Mouse (Mus musculus): ENCODE data around the gene Acot2. TPM values are rescaled to one million over a fixed set of nuclear protein-coding genes. Genes with fewer than 3 reads are reported as not detected.
"Not testable (repeated sequence)": the region's sequence is repeated elsewhere in the genome, so short reads cannot be mapped to it uniquely, and the experiment has no call there.

The Acot2 gene
- polyA plus RNA-seq, 1 experiment from 2014 or later = 64.8 TPM

GRCm38 (mm10) chr12:84008251-84008650 is 20.6 kb downstream of the Acot2 start:
- no peak for ATAC-seq (replicated peaks; ENCODE audit: low FRiP score, low read depth)
- H3K4me3 ChIP-seq (replicated peaks; ENCODE audit: low read depth, low read length) = no peak overlapping the region
- H3K4me2 ChIP-seq (ENCODE audit: low read length) = no peak overlapping the region
- H3K9me3 ChIP-seq (replicated peaks; ENCODE audit: low read length) = no peaks in the 10 kb centered on the region
- DNase-seq (ENCODE audit: low spot score) = no peak
- no peaks in the 10 kb centered on the region for H3K36me3 ChIP-seq (ENCODE audit: insufficient read depth, low read length)
- WGBS = 88% methylated on average over 10 of the region's 12 CpGs
- H3K27me3 ChIP-seq (ENCODE audit: insufficient read depth, low read length) = no peaks in the 10 kb centered on the region
- no peak for TF ChIP-seq CTCF (IDR thresholded peaks at IDR 0.05; ENCODE audit: low read depth)
- peaks cover 16% of the 10 kb centered on the region for H3K4me1 ChIP-seq (replicated peaks; ENCODE audit: insufficient read depth, low read length)
- no peak overlapping the region for H3K27ac ChIP-seq
- no peak overlapping the region for H3K9ac ChIP-seq (ENCODE audit: low read depth, low read length)

- peak overlapping the region; percentile 73 for H3K27ac ChIP-seq
- H3K36me3 ChIP-seq (ENCODE audit: insufficient read depth, low read length) = no peaks in the 10 kb centered on the region
- peak overlapping the region; percentile 37 for H3K4me3 ChIP-seq (replicated peaks; ENCODE audit: low read depth, low read length)
- DNase-seq (ENCODE audit: low spot score) = no peak
- WGBS = 65% methylated on average over 8 of the region's 8 CpGs
- peaks cover 16% of the 10 kb centered on the region for H3K4me1 ChIP-seq (replicated peaks; ENCODE audit: insufficient read depth, low read length)
- no peak for TF ChIP-seq CTCF (IDR thresholded peaks at IDR 0.05; ENCODE audit: low read depth)
- no peak for ATAC-seq (replicated peaks; ENCODE audit: low FRiP score, low read depth)
- H3K27me3 ChIP-seq (ENCODE audit: insufficient read depth, low read length) = no peaks in the 10 kb centered on the region
- H3K4me2 ChIP-seq (ENCODE audit: low read length) = peak overlapping the region; percentile 56
- H3K9me3 ChIP-seq (replicated peaks; ENCODE audit: low read length) = no peaks in the 10 kb centered on the region
- H3K9ac ChIP-seq (ENCODE audit: low read depth, low read length) = peak overlapping the region; percentile 58
Measured at GRCm38 (mm10) chr12:84008729-84009128, 21.1 kb downstream of the Acot2 start.

GRCm38 (mm10) chr12:84009171-84009965 is 21.7 kb downstream of the Acot2 start, which contains the start of gene Acot1:
Gene Acot1 (plus strand): TSS chr12:84009490.
- Histone ChIP-seq H3K4me3 (replicated peaks; ENCODE audit: low read depth, low read length) (peak within 1 kb of the TSS; percentile 37), H3K27ac (peak within 1 kb of the TSS; percentile 73), H3K4me2 (ENCODE audit: low read length) (peak within 1 kb of the TSS; percentile 56), H3K4me1 (replicated peaks; ENCODE audit: insufficient read depth, low read length) (peaks cover 16% of the 10 kb centered on the region), H3K9ac (ENCODE audit: low read depth, low read length) (peak within 1 kb of the TSS; percentile 58)
- DNase-seq (ENCODE audit: low spot score) = peak; percentile 95
- H3K27me3 ChIP-seq (ENCODE audit: insufficient read depth, low read length); H3K9me3 ChIP-seq (replicated peaks; ENCODE audit: low read length); H3K36me3 ChIP-seq (ENCODE audit: insufficient read depth, low read length): not testable (repeated sequence)
- WGBS = 2% methylated on average over 51 of the region's 70 CpGs
- peak; percentile 96 for ATAC-seq (replicated peaks; ENCODE audit: low FRiP score, low read depth)

DNA sequence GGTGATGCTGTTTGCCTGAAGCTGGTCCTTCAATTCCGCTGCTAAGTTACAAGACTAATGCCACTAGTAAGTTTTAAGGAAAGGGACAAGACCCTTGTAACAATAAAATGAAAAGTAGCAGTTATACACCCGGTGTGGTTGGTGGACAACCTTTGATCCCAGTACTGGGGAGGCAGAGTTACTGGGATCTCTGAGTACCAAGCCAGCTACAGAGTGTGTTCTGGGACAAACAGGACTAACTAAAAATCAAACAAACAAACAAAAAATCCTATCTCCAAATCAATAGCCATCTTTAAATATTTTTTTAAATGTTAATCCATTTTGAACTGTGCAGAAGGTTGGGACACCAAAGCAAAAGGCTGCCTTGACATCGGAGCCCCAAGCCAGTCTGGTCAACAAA is 22.5 kb downstream of the Acot2 start:
- H3K9me3 ChIP-seq (replicated peaks; ENCODE audit: low read length) = no peaks in the 10 kb centered on the region
- H3K4me1 ChIP-seq (replicated peaks; ENCODE audit: insufficient read depth, low read length) = peaks cover 16% of the 10 kb centered on the region
- DNase-seq (ENCODE audit: low spot score) = no peak
- H3K27me3 ChIP-seq (ENCODE audit: insufficient read depth, low read length) = no peaks in the 10 kb centered on the region
- ATAC-seq (replicated peaks; ENCODE audit: low FRiP score, low read depth) = no peak
- H3K4me2 ChIP-seq (ENCODE audit: low read length) = peak overlapping the region; percentile 56
- peak overlapping the region; percentile 48; the same call in 1 of the 2 replicates for H3K27ac ChIP-seq
- peak overlapping the region; percentile 37 for H3K4me3 ChIP-seq (replicated peaks; ENCODE audit: low read depth, low read length)
- 0 out of 2 replicates have a peak overlapping the region, but pooled peaks have one; percentile 58 for H3K9ac ChIP-seq (ENCODE audit: low read depth, low read length)
- TF ChIP-seq CTCF (IDR thresholded peaks at IDR 0.05; ENCODE audit: low read depth) = no peak
- H3K36me3 ChIP-seq (ENCODE audit: insufficient read depth, low read length) = peaks cover 8% of the 10 kb centered on the region; the same call in 1 of the 2 replicates
- 63% methylated on average over 3 of the region's 3 CpGs for WGBS

DNA sequence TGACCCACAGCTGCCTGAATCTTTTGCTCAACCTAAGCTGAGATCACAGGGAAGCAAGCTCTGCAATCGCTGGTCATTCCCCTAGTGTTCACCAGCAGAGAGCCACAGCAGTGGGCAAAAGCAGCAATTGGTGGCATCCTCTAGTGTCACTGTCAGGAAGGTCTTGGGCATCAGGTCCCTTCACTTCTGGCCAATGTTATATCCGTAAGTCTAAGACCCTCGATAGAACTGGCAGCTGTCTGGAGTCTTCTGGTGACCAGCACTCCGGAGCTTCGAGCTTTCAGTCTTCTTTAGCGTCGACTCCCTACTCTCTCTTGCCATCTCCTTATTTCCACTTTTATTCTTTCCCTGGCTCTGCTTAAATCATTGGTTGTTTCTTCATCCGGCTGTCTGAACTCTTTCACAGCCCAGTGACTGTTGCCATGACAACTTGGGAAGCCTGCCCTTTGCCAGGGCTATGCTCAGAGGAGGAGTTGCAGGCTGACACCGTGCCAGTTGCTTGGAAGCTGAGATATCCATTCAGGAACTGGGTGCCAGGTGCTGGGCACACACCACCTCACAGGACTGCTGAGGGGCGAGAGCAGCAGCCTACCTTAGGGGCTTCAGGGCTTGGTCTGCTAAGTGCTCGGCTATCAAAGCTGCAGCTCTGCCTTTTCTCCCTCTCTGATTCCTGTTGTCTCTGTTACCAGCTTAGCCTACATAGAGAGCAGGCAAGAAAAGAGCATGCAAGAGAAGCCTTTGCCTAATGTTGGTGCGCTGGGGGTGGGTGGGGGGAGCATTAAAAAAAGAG is 23.8 kb downstream of the Acot2 start:
- Histone ChIP-seq H3K27ac (peak overlapping the region; percentile 48; the same call in 1 of the 2 replicates), H3K4me2 (ENCODE audit: low read length) (peak overlapping the region; percentile 56), H3K27me3 (ENCODE audit: insufficient read depth, low read length) (no peaks in the 10 kb centered on the region), H3K4me3 (replicated peaks; ENCODE audit: low read depth, low read length) (0 out of 2 replicates have a peak overlapping the region, but pooled peaks have one; percentile 11), H3K4me1 (replicated peaks; ENCODE audit: insufficient read depth, low read length) (peaks cover 16% of the 10 kb centered on the region), H3K36me3 (ENCODE audit: insufficient read depth, low read length) (peaks cover 8% of the 10 kb centered on the region; the same call in 1 of the 2 replicates), H3K9me3 (replicated peaks; ENCODE audit: low read length) (no peaks in the 10 kb centered on the region), H3K9ac (ENCODE audit: low read depth, low read length) (peak overlapping the region; percentile 31; the same call in 1 of the 2 replicates)
- no peak for TF ChIP-seq CTCF (IDR thresholded peaks at IDR 0.05; ENCODE audit: low read depth)
- DNase-seq (ENCODE audit: low spot score) (peak; percentile 93), ATAC-seq (replicated peaks; ENCODE audit: low FRiP score, low read depth) (peak; percentile 79)
- WGBS = 25% methylated on average over 12 of the region's 12 CpGs

DNA sequence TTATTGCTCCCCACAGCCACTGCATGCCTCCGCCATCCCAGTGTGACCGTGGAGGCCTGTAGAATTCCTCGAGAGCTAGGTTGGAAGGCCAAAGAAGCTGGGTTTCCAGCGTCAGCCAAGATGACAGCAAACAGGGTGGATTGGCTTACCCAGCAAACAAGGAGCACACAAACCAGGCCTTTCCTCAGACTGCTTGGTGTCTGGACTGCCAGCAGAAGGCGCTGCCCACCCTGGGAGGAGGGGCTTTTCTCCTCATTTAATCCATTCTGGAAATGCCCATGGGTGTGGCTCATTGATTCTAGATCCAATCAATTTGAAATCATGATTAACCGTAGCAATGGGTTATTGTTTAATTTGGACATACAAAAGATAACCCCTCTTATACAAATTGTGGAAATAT is 25.5 kb downstream of the Acot2 start:
- Histone ChIP-seq H3K27ac (no peak overlapping the region), H3K4me1 (replicated peaks; ENCODE audit: insufficient read depth, low read length) (peaks cover 16% of the 10 kb centered on the region), H3K4me2 (ENCODE audit: low read length) (no peak overlapping the region), H3K4me3 (replicated peaks; ENCODE audit: low read depth, low read length) (no peak overlapping the region), H3K36me3 (ENCODE audit: insufficient read depth, low read length) (peaks cover 8% of the 10 kb centered on the region; the same call in 1 of the 2 replicates), H3K9ac (ENCODE audit: low read depth, low read length) (no peak overlapping the region), H3K27me3 (ENCODE audit: insufficient read depth, low read length) (no peaks in the 10 kb centered on the region), H3K9me3 (replicated peaks; ENCODE audit: low read length) (no peaks in the 10 kb centered on the region)
- TF ChIP-seq CTCF (IDR thresholded peaks at IDR 0.05; ENCODE audit: low read depth) = peak; percentile 55
- WGBS = 74% methylated on average over 6 of the region's 6 CpGs
- ATAC-seq (replicated peaks; ENCODE audit: low FRiP score, low read depth) = no peak
- DNase-seq (ENCODE audit: low spot score) = no peak

Data from kidney, postnatal 0 days (tissue).